Mouse (Mus musculus) mature B cell (primary cell): ENCODE data around the gene Vmn2r98.
"Not testable (repeated sequence)": the region's sequence is repeated elsewhere in the genome, so short reads cannot be mapped to it uniquely, and the experiment has no call there.

ENCODE experiments used
- in situ Hi-C: fragments of 300-500 bp; cut with MboI; formaldehyde crosslinking; loops from 2 replicates; pipeline ENCODE4 v1.14.3; 2019

Vmn2r98 gene

GRCm38 (mm10) chr17:19053160-19053559 lies at the start of gene Vmn2r98:
Gene Vmn2r98 (plus strand): TSS chr17:19053460.
- in situ Hi-C loops, result not testable (repeated sequence)

- in situ Hi-C loops, result not testable (repeated sequence)
These were observed 21.8 kb upstream of the Vmn2r98 start for GRCm38 (mm10) chr17:19031441-19031840.

- in situ Hi-C loops, result no loop called here
These were observed 21.3 kb upstream of the Vmn2r98 start for GRCm38 (mm10) chr17:19031962-19032361.

DNA sequence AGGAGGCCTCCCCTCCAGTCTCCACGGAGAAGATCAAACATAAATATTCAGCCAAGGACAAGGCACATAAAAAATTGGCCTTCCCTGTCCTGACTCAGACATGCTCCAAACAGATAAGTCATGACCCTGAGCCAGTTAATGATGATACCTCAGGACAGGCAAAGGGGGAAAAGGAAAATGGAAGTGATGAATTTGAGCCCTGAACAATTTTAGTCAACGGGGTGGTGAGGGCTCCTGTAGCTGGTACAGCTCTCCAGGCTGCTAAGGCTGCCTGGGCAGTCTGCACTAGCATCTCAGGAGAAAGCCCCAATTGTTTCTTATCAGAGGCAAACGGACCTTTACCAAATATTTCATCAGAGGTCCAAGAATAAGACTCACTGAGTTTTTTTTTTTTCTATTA lies 20.5 kb upstream of the Vmn2r98 start:
- in situ Hi-C loops, result no loop called here
